8 mouse cellular contexts compared by ENCODE assay signal in the genomic region with DNA sequence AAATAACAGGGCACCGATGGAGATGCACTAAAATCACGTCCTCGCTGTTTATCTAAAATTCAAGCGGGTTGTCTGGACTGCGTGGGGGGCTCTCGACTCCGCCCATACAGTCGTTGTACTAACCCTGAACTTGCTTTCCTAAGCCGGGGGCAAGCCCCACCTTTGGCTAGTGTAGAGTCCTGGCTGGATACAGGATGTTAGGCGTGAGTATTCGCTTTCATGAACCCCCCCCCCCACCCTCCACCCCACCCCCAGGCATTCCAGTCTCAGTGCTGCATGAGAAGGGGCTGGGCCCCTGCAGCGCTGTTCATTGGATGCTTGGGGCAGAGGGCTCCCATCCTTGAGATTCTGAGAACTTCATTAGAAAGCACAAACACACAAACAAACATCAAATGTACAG. TPM values are rescaled to one million over a fixed set of nuclear protein-coding genes. Genes with fewer than 3 reads are reported as not detected.
A peak's percentile ranks its signal among the peaks of the same experiment; 100 is the strongest.
DNase-seq lines count a peak whose midpoint lies in the region; ATAC-seq and TF ChIP-seq lines count a peak whose summit lies in the region.

No protein-coding gene starts in this region.

- peak overlapping the region; percentile 83; the same call in 1 of the 2 replicates for H3K27ac ChIP-seq in gastrocnemius, adult 2 months
- no peak overlapping the region for H3K27ac ChIP-seq in lung, postnatal 0 days (ENCODE audit: low read length)
- H3K27ac ChIP-seq in limb, embryonic 12.5 days: peak overlapping the region; percentile 99

- H3K4me1 ChIP-seq in lung, postnatal 0 days (ENCODE audit: insufficient read depth, low read depth, low read length): peaks cover 19% of the 10 kb centered on the region
- H3K4me1 ChIP-seq in limb, embryonic 12.5 days (replicated peaks): peaks cover 66% of the 10 kb centered on the region

- H3K9ac ChIP-seq in lung, postnatal 0 days (replicated peaks; ENCODE audit: low read depth): 0 out of 2 replicates have a peak overlapping the region, but pooled peaks have one; percentile 51
- 0 out of 2 replicates have a peak overlapping the region, but pooled peaks have one; percentile 31 for H3K9ac ChIP-seq in limb, embryonic 12.5 days (replicated peaks)

- H3K27me3 ChIP-seq in lung, postnatal 0 days (replicated peaks; ENCODE audit: insufficient read depth, low read length): peaks cover 6% of the 10 kb centered on the region; the same call in 1 of the 2 replicates
- no peaks in the 10 kb centered on the region for H3K27me3 ChIP-seq in limb, embryonic 12.5 days

- intact Hi-C loops in gastrocnemius, adult 2 months (cut with DNase I): loop anchor here (2.0 to 5.0 kb wide), 2 partner anchors 285 to 406 kb away; no protein-coding TSS in a partner anchor

- no peaks in the 10 kb centered on the region for H3K9me3 ChIP-seq in lung, postnatal 0 days (ENCODE audit: low read length)
- 0 out of 2 replicates have a peak, but pooled peaks cover 4% of the 10 kb centered on the region for H3K9me3 ChIP-seq in limb, embryonic 12.5 days

- no peak for TF ChIP-seq CTCF in gastrocnemius, adult 2 months (IDR thresholded peaks at IDR 0.05)
- TF ChIP-seq CTCF in lung, postnatal 0 days (IDR thresholded peaks at IDR 0.05): no peak

- peak overlapping the region; percentile 100; the same call in 1 of the 2 replicates for H3K4me2 ChIP-seq in lung, postnatal 0 days (replicated peaks; ENCODE audit: low read depth, low read length)
- peak overlapping the region; percentile 90 for H3K4me2 ChIP-seq in limb, embryonic 12.5 days

- TF ChIP-seq EP300 in lung, postnatal 0 days (IDR thresholded peaks at IDR 0.05): no peak

- 10% methylated on average over 12 of the region's 12 CpGs for WGBS in lung, postnatal 0 days
- 7% methylated on average over 12 of the region's 12 CpGs for WGBS in limb, embryonic 12.5 days

- no peak for DNase-seq in gastrocnemius, adult 2 months
- DNase-seq in gastrocnemius, adult 18-20 months (ENCODE audit: low spot score): no peak
- DNase-seq in lung, postnatal 0 days (ENCODE audit: low spot score): no peak
- no peak for DNase-seq in lung, adult 18-20 months
- no peak for DNase-seq in adipocyte (ENCODE audit: low spot score)
- DNase-seq in frontal cortex, postnatal 25 days (ENCODE audit: low spot score in 2 of 2): no peak
- no peak for DNase-seq in urinary bladder, postnatal 25 days (ENCODE audit: low spot score)

- no peak for ATAC-seq in lung, postnatal 0 days
- ATAC-seq in limb, embryonic 12.5 days (ENCODE audit: insufficient number of reproducible peaks, insufficient read depth, low FRiP score, low TSS enrichment, low read depth): no peak

- H3K4me3 ChIP-seq in gastrocnemius, adult 2 months: peak overlapping the region; percentile 86
- H3K4me3 ChIP-seq in lung, postnatal 0 days (ENCODE audit: low read depth, low read length): no peak overlapping the region; the same call in 1 of the 2 replicates
- peak overlapping the region; percentile 92 for H3K4me3 ChIP-seq in limb, embryonic 12.5 days (replicated peaks)

- H3K36me3 ChIP-seq in lung, postnatal 0 days (ENCODE audit: insufficient read depth, low read length): no peaks in the 10 kb centered on the region
- peaks cover 2% of the 10 kb centered on the region; the same call in 1 of the 2 replicates for H3K36me3 ChIP-seq in limb, embryonic 12.5 days

RNA-seq across cellular contexts. Expression of a gene that starts 0.7 kb away (rescaled TPM):
- 10 to 100 TPM in 1 of 2 experiments, 1 to 10 TPM in 1; 5.9 to 12.2 TPM for total RNA-seq in gastrocnemius, adult 2 months (2021)
- 10 to 100 TPM in 1 of 2 experiments, 1 to 10 TPM in 1; 8.7 to 12.3 TPM for total RNA-seq in gastrocnemius, adult 18-20 months (2021)
- polyA plus RNA-seq in lung, postnatal 0 days (2015; fragmentation: Nextera tagmentation; extraction: Ambion mirVana): 10.8 and 13.6 TPM in 2 replicates
- polyA plus RNA-seq in limb, embryonic 12.5 days (2016; fragmentation: Nextera tagmentation; extraction: Ambion mirVana): 176 and 187 TPM in 2 replicates
